ENCODE assay signal across 16 mouse cellular contexts in the genomic region with DNA sequence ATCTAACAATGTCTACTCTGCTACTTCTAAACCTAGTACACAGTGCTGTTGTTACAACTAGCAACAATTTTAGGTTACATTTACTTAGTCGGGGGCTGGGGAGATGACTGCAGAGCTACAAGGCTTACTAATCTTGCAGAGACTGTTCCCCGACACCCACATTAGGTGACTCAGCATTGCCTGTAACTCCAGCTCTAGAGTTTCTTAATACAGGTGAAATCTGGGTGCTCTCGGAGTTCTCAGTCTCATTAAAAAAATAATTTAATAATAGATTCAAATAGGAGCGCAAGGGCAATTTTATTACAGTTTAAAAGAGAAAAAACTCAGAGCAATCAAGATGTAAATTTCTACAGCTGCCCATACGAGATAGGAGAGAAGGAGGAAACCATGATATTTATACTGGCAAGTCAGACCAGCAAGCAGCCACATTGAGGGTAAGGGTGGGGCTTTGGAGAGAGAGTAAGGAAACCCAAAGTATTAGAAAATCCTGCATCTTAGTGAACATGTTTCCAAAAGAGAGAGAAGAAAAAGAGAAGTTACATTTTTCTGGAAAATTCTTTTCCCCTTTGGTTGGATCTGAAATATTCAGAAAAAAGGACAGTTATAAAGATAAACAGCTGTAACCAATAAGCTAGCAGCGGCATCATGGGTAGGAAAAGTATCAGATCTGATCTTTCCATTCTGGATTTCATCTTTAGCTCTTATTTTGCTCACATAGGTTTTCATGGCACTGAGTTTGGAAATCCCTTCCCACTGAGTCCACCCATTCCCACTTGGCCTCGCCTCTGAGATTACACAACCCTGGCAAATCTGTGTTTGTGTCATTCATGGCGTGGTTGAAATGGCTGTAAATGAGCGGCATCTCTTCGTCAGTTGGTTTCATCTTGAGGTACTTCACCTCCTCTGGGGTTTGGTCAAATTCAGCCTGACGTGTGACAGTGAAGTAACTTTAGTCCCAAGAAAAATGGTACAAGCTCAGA. TPM values are rescaled to one million over a fixed set of nuclear protein-coding genes. Genes with fewer than 3 reads are reported as not detected.
DNase-seq lines count a peak whose midpoint lies in the region; ATAC-seq and TF ChIP-seq lines count a peak whose summit lies in the region.
"Had no signal": no experiment of that assay in that cellular context is flagged by ENCODE, and none has a peak within 500 bp of the region (broad histone marks: within the 10 kb centered on the region; RNA-seq: fewer than 3 reads in every experiment).

No protein-coding gene starts in this region.

- H3K27ac ChIP-seq in macrophage: peak overlapping the region; percentile 77
- H3K27ac ChIP-seq in neural tube, embryonic 15.5 days (replicated peaks): no peak overlapping the region
- no peak overlapping the region for H3K27ac ChIP-seq in hindbrain, embryonic 14.5 days
- H3K27ac ChIP-seq: forebrain, embryonic 10.5 days; midbrain, embryonic 10.5 days; neural tube, embryonic 12.5 days had no signal

- peak; percentile 77 for DNase-seq in heart, adult 11 months
- DNase-seq in heart, postnatal 36 days: no peak
- DNase-seq in G1E (ENCODE audit: low spot score): no peak
- DNase-seq in hindbrain, embryonic 14.5 days (ENCODE audit: low spot score): no peak
- no peak for DNase-seq in retina, embryonic 14.5 days (ENCODE audit: low spot score)
- DNase-seq: adrenal gland, postnatal 36 days; cerebellum, postnatal 36 days; gastrocnemius, postnatal 14 days; kidney, adult 11 months; right cerebral cortex, postnatal 4 days had no signal

- H3K79me2 ChIP-seq in macrophage (ENCODE audit: inconsistent target): no peaks in the 10 kb centered on the region

- H3K36me3 ChIP-seq in G1E (replicated peaks): no peaks in the 10 kb centered on the region
- H3K36me3 ChIP-seq in macrophage (ENCODE audit: inconsistent target): no peaks in the 10 kb centered on the region
- no peaks in the 10 kb centered on the region for H3K36me3 ChIP-seq in neural tube, embryonic 15.5 days
- H3K36me3 ChIP-seq in hindbrain, embryonic 14.5 days (replicated peaks; ENCODE audit: control insufficient read depth, insufficient read depth): no peaks in the 10 kb centered on the region
- H3K36me3 ChIP-seq: forebrain, embryonic 10.5 days; midbrain, embryonic 10.5 days; neural tube, embryonic 12.5 days had no signal

- 48% methylated on average over 11 of the region's 11 CpGs for WGBS in macrophage (ENCODE audit: missing documents)
- 87% methylated on average over 11 of the region's 11 CpGs for WGBS in neural tube, embryonic 15.5 days
- whole genome bisulfite sequencing in hindbrain, embryonic 14.5 days: 89% methylated on average over 11 of the region's 11 CpGs

- no peaks in the 10 kb centered on the region for H3K9me3 ChIP-seq in G1E (replicated peaks)
- H3K9me3 ChIP-seq in neural tube, embryonic 15.5 days (replicated peaks): no peaks in the 10 kb centered on the region
- H3K9me3 ChIP-seq in hindbrain, embryonic 14.5 days (ENCODE audit: control insufficient read depth, low read length): no peaks in the 10 kb centered on the region
- H3K9me3 ChIP-seq: forebrain, embryonic 10.5 days; midbrain, embryonic 10.5 days; neural tube, embryonic 12.5 days had no signal

- TF ChIP-seq CTCF in G1E (IDR thresholded peaks at IDR 0.05; ENCODE audit: low read depth, low read length): no peak

- peaks cover 24% of the 10 kb centered on the region for H3K4me1 ChIP-seq in G1E (ENCODE audit: insufficient read depth, low read depth, low read length)
- H3K4me1 ChIP-seq in neural tube, embryonic 15.5 days: no peaks in the 10 kb centered on the region
- peaks cover 7% of the 10 kb centered on the region for H3K4me1 ChIP-seq in hindbrain, embryonic 14.5 days (replicated peaks; ENCODE audit: control insufficient read depth, insufficient read depth, low read length)

- no peak overlapping the region for H3K4me2 ChIP-seq in neural tube, embryonic 15.5 days
- no peak overlapping the region for H3K4me2 ChIP-seq in hindbrain, embryonic 14.5 days (replicated peaks)
- H3K4me2 ChIP-seq: neural tube, embryonic 12.5 days had no signal

- intact Hi-C loops in heart, postnatal 36 days (cut with DNase I): no loop called here

- H3K4me3 ChIP-seq in G1E (ENCODE audit: low read depth, low read length) (no peak overlapping the region), macrophage (ENCODE audit: inconsistent target) (no peak overlapping the region)
- no peak overlapping the region for H3K4me3 ChIP-seq in neural tube, embryonic 15.5 days (replicated peaks)
- H3K4me3 ChIP-seq in hindbrain, embryonic 14.5 days (replicated peaks; ENCODE audit: low read length): no peak overlapping the region
- H3K4me3 ChIP-seq: forebrain, embryonic 10.5 days; midbrain, embryonic 10.5 days; neural tube, embryonic 12.5 days had no signal

- peak; percentile 65 for ATAC-seq in G1E (ENCODE audit: extremely low read depth, insufficient number of reproducible peaks, low FRiP score, poor library complexity, severe bottlenecking)
- peak; percentile 83 for ATAC-seq in erythroid progenitor cell, adult 5-6 weeks (replicated peaks; ENCODE audit: low FRiP score, poor library complexity, severe bottlenecking)
- no peak for ATAC-seq in neural tube, embryonic 15.5 days (ENCODE audit: low FRiP score)
- no peak for ATAC-seq in hindbrain, embryonic 14.5 days (ENCODE audit: low FRiP score)

- peaks cover 9% of the 10 kb centered on the region for H3K27me3 ChIP-seq in G1E (ENCODE audit: insufficient read depth, low read length)
- no peaks in the 10 kb centered on the region for H3K27me3 ChIP-seq in neural tube, embryonic 15.5 days (replicated peaks)
- H3K27me3 ChIP-seq in hindbrain, embryonic 14.5 days (ENCODE audit: control insufficient read depth, insufficient read depth, low read length): no peaks in the 10 kb centered on the region
- H3K27me3 ChIP-seq: neural tube, embryonic 12.5 days had no signal

- H3K9ac ChIP-seq in neural tube, embryonic 15.5 days (replicated peaks): no peak overlapping the region
- no peak overlapping the region for H3K9ac ChIP-seq in hindbrain, embryonic 14.5 days
- H3K9ac ChIP-seq: neural tube, embryonic 12.5 days had no signal

RNA-seq across cellular contexts. Expression of gene Metap1, which starts 6.1 kb away (rescaled TPM):
- total RNA-seq in heart, postnatal 36 days (2021): 10 to 100 TPM; 39.0 to 39.2 TPM
- total RNA-seq in G1E (2014; fragmentation: Nextera tagmentation) (61.8 and 67.3 TPM in 2 replicates), G1E (2017) (63.0 and 66.3 TPM in 2 replicates)
- polyA plus RNA-seq in G1E (2012) (24.3 and 29.3 TPM in 2 replicates), macrophage (2018) (20.2 to 38.0 TPM (median 29.5 TPM) in 3 replicates)
- total RNA-seq in erythroid progenitor cell, adult 5-6 weeks (2015; ENCODE audit: low replicate concordance): 32.7 and 39.3 TPM in 2 replicates
- 29.7 and 40.6 TPM in 2 replicates for total RNA-seq in erythroid progenitor cell, adult 5-6 weeks (2017; ENCODE audit: low replicate concordance)
- 100 to 1,000 TPM in 9 of 26 experiments, 10 to 100 TPM in 17; 45.8 to 159 (median 88.1) TPM for total RNA-seq in macrophage (2018; cell fraction: chromatin; rRNA removed)
- 10 to 100 TPM; 16.3 to 28.3 (median 23.1) TPM for total RNA-seq in macrophage (2018; cell fraction: cytosol; rRNA removed)
- 100 to 1,000 TPM in 1 of 26 experiments, 10 to 100 TPM in 25; 29.1 to 111 (median 68.4) TPM for total RNA-seq in macrophage (2018; cell fraction: nucleus; rRNA removed)
- 47.0 and 47.5 TPM in 2 replicates for polyA plus RNA-seq in neural tube, embryonic 15.5 days (2015; fragmentation: Nextera tagmentation; extraction: Ambion mirVana)
- 58.3 and 61.9 TPM in 2 replicates for polyA plus RNA-seq in hindbrain, embryonic 14.5 days (2014; fragmentation: Nextera tagmentation; extraction: Ambion mirVana)

RNA-seq across cellular contexts. Expression of gene Eif4e, which starts 30.5 kb away (rescaled TPM):
- 100 to 1,000 TPM; 176 to 192 TPM for total RNA-seq in heart, postnatal 36 days (2021)
- total RNA-seq in G1E (2014; fragmentation: Nextera tagmentation): 584 and 634 TPM in 2 replicates
- 173 and 248 TPM in 2 replicates for total RNA-seq in G1E (2017)
- polyA plus RNA-seq in G1E (2012): 13.2 and 21.2 TPM in 2 replicates
- 129 and 176 TPM in 2 replicates for total RNA-seq in erythroid progenitor cell, adult 5-6 weeks (2015; ENCODE audit: low replicate concordance)
- total RNA-seq in erythroid progenitor cell, adult 5-6 weeks (2017; ENCODE audit: low replicate concordance): 97.2 and 160 TPM in 2 replicates
- 100 to 1,000 TPM in 2 of 26 experiments, 10 to 100 TPM in 24; 18.7 to 150 (median 37.0) TPM for total RNA-seq in macrophage (2018; cell fraction: chromatin; rRNA removed)
- total RNA-seq in macrophage (2018; cell fraction: cytosol; rRNA removed): 100 to 1,000 TPM in 11 of 26 experiments, 10 to 100 TPM in 15; 60.9 to 124 (median 88.6) TPM
- 100 to 1,000 TPM in 2 of 26 experiments, 10 to 100 TPM in 24; 20.7 to 114 (median 38.6) TPM for total RNA-seq in macrophage (2018; cell fraction: nucleus; rRNA removed)
- 68.5 to 182 TPM (median 95.8 TPM) in 3 replicates for polyA plus RNA-seq in macrophage (2018)
- polyA plus RNA-seq in neural tube, embryonic 15.5 days (2015; fragmentation: Nextera tagmentation; extraction: Ambion mirVana): 320 and 328 TPM in 2 replicates
- 314 and 377 TPM in 2 replicates for polyA plus RNA-seq in hindbrain, embryonic 14.5 days (2014; fragmentation: Nextera tagmentation; extraction: Ambion mirVana)

RNA-seq across cellular contexts. Expression of gene Adh5, which starts 52.6 kb away (rescaled TPM):
- 10 to 100 TPM; 85.5 to 88.9 TPM for total RNA-seq in heart, postnatal 36 days (2021)
- total RNA-seq in G1E (2014; fragmentation: Nextera tagmentation): 86.2 and 86.3 TPM in 2 replicates
- 147 and 154 TPM in 2 replicates for total RNA-seq in G1E (2017)
- 11.3 and 27.4 TPM in 2 replicates for polyA plus RNA-seq in G1E (2012)
- total RNA-seq in erythroid progenitor cell, adult 5-6 weeks (2015; ENCODE audit: low replicate concordance): 15.1 and 28.5 TPM in 2 replicates
- 12.1 and 19.9 TPM in 2 replicates for total RNA-seq in erythroid progenitor cell, adult 5-6 weeks (2017; ENCODE audit: low replicate concordance)
- total RNA-seq in macrophage (2018; cell fraction: chromatin; rRNA removed): 10 to 100 TPM in 21 of 26 experiments, 1 to 10 TPM in 5; 6.1 to 50.1 (median 23.7) TPM
- 10 to 100 TPM; 57.0 to 86.0 (median 71.7) TPM for total RNA-seq in macrophage (2018; cell fraction: cytosol; rRNA removed)
- total RNA-seq in macrophage (2018; cell fraction: nucleus; rRNA removed): 10 to 100 TPM; 15.9 to 57.8 (median 32.3) TPM
- 51.7 to 94.7 TPM (median 76.1 TPM) in 3 replicates for polyA plus RNA-seq in macrophage (2018)
- 179 and 188 TPM in 2 replicates for polyA plus RNA-seq in neural tube, embryonic 15.5 days (2015; fragmentation: Nextera tagmentation; extraction: Ambion mirVana)
- 196 and 198 TPM in 2 replicates for polyA plus RNA-seq in hindbrain, embryonic 14.5 days (2014; fragmentation: Nextera tagmentation; extraction: Ambion mirVana)

Comparison
In these comparisons a context has a peak if more than half of its experiments do, and no peak if none do; other contexts are left out.
1. ATAC-seq: peak in G1E (single experiment) and erythroid progenitor cell, adult 5-6 weeks (single experiment); none in neural tube, embryonic 15.5 days (single experiment) and hindbrain, embryonic 14.5 days (single experiment).